Mouse (Mus musculus) left cerebral cortex, postnatal 36 days (tissue): ENCODE data around the gene Olfr1101. TPM values are rescaled to one million over a fixed set of nuclear protein-coding genes. Genes with fewer than 3 reads are reported as not detected.

Source experiments
- DNase-seq, 2 experiments: peaks; one replicate each; pipeline ENCODE4 v3.0.0; 2021 to 2022; ENCODE audit warnings: low spot score in 2 of 2, mixed read lengths in 1 of 2
- intact Hi-C: fragments of 180-260 bp; cut with DNase I; formaldehyde crosslinking; loops from one replicate; pipeline ENCODE4 v1.15.1; 2025
- total RNA-seq, 2 experiments: library from RNA; stranded (reverse); gene quantifications; 2 replicates each; pipeline ENCODE4 v1.2.3; 2021

Gene Olfr1101
- not detected for total RNA-seq

- intact Hi-C loops = no loop called here
- DNase-seq = no peak
Observed at GRCm38 (mm10) chr2:86991121-86991520, at the start of gene Olfr1101. TSS of gene Olfr1101 (minus strand) at chr2:86991221.

GRCm38 (mm10) chr2:87036431-87036830 lies 45.4 kb upstream of the Olfr1101 start, which contains the start of gene Olfr1105:
TSS of gene Olfr1105 (minus strand) at chr2:87036531.
- intact Hi-C loops = no loop called here
- DNase-seq = no peak

- intact Hi-C loops = no loop called here
- DNase-seq = no peak
Observed at GRCm38 (mm10) chr2:87026980-87027379, 36.0 kb upstream of the Olfr1101 start, which contains the start of gene Olfr1104. TSS of gene Olfr1104 (minus strand) at chr2:87027080.

GRCm38 (mm10) chr2:86998098-86998497 lies 7.1 kb upstream of the Olfr1101 start, which contains the start of gene Olfr1102:
TSS of gene Olfr1102 (plus strand) at chr2:86998398.
- intact Hi-C loops = no loop called here
- DNase-seq = no peak

GRCm38 (mm10) chr2:86979854-86980253 lies 11.2 kb downstream of the Olfr1101 start, which contains the start of gene Olfr1100:
TSS of gene Olfr1100 (minus strand) at chr2:86979954.
- intact Hi-C loops = no loop called here
- DNase-seq = no peak

- intact Hi-C loops = no loop called here
Observed at GRCm38 (mm10) chr2:86960593-86960992, 30.4 kb downstream of the Olfr1101 start, which contains the start of gene Olfr1099. TSS of gene Olfr1099 (minus strand) at chr2:86960693.

More at GRCm38 (mm10) chr2:86960593-86960992, 30.4 kb downstream of the Olfr1101 start, which contains the start of gene Olfr1099:
- no peak for DNase-seq

Other genes starting within 250 kb of the Olfr1101 start
- not detected for gene Olfr1090, start 232.2 kb downstream of the Olfr1101 start, total RNA-seq
- gene Olfr1093, start 208.7 kb downstream of the Olfr1101 start, total RNA-seq = not detected
- not detected for gene Olfr141, start 181.2 kb downstream of the Olfr1101 start, total RNA-seq
- gene Olfr1094, start 166.6 kb downstream of the Olfr1101 start, total RNA-seq = not detected
- gene Olfr1095, start 139.5 kb downstream of the Olfr1101 start, total RNA-seq = not detected
- not detected for gene Gm13723, start 116.4 kb downstream of the Olfr1101 start, total RNA-seq
- gene Olfr1097, start 99.0 kb downstream of the Olfr1101 start, total RNA-seq = not detected
- not detected for gene Olfr1098, start 66.7 kb downstream of the Olfr1101 start, total RNA-seq
- gene Olfr1099, start 30.5 kb downstream of the Olfr1101 start, total RNA-seq = not detected
- not detected for gene Olfr1100, start 11.3 kb downstream of the Olfr1101 start, total RNA-seq
- gene Olfr1102, start 7.2 kb upstream of the Olfr1101 start, total RNA-seq = not detected
- not detected for gene Olfr1104, start 35.9 kb upstream of the Olfr1101 start, total RNA-seq
- not detected for gene Olfr1105, start 45.3 kb upstream of the Olfr1101 start, total RNA-seq
- gene Olfr1106, start 61.1 kb upstream of the Olfr1101 start, total RNA-seq = not detected
- not detected for gene Olfr1107, start 84.6 kb upstream of the Olfr1101 start, total RNA-seq
- not detected for gene Olfr1109, start 104.8 kb upstream of the Olfr1101 start, total RNA-seq
- gene Olfr259, start 123.3 kb upstream of the Olfr1101 start, total RNA-seq = not detected
- gene Olfr1110, start 149.1 kb upstream of the Olfr1101 start, total RNA-seq = not detected
- not detected for gene Olfr1111, start 161.4 kb upstream of the Olfr1101 start, total RNA-seq
- not detected for gene Olfr1112, start 196.6 kb upstream of the Olfr1101 start, total RNA-seq
- not detected for gene Olfr1113, start 217.7 kb upstream of the Olfr1101 start, total RNA-seq